ENCODE assay signal across 10 mouse cellular contexts in the genomic region with DNA sequence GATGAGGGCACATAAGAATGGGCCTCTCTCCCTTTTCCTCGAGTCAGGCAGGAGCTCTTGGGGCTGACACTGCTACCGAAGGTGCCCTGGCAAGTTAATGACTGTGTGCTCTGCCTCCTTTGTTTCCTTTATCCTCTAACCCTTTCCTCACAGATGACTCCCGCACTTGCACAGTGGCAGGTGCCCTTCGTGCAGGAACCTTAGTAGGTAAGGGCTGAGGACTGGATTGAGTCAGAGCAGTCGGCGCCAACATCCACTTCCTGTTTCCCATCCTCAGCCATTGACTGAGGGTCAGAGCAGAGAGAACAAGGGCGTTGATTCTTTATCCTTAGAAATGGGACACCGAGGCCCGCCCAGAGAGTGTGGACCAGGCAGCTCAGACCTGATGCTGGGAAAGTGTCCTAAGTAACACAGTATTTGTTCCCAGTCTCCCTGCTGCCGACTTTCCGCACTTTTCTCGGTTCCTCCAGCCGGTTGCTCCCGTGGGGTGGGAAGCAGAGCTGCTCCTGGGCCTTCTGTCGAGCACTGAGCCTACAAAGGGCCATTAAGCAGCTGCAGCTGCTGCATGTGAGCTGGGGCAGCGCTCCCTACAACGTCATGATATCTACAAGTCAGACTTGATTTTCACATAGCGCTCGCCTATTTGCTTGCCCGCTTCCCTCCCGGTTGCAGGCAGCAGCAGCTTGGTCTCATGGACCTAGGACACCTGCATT. TPM values are rescaled to one million over a fixed set of nuclear protein-coding genes. Genes with fewer than 3 reads are reported as not detected.
DNase-seq lines count a peak whose midpoint lies in the region; ATAC-seq and TF ChIP-seq lines count a peak whose summit lies in the region.
"Had no signal": no experiment of that assay in that cellular context is flagged by ENCODE, and none has a peak within 500 bp of the region (broad histone marks: within the 10 kb centered on the region; RNA-seq: fewer than 3 reads in every experiment).

No protein-coding gene starts in this region.

- no peak overlapping the region for H3K4me2 ChIP-seq in midbrain, embryonic 16.5 days (ENCODE audit: low read length)

- peaks cover 49% of the 10 kb centered on the region for H3K27me3 ChIP-seq in midbrain, embryonic 16.5 days (ENCODE audit: control insufficient read depth, insufficient read depth, low read depth, low read length)

- H3K4me3 ChIP-seq in layer of hippocampus, adult 2 months = no peak overlapping the region
- H3K4me3 ChIP-seq in midbrain, embryonic 16.5 days (ENCODE audit: low read depth, low read length) = no peak overlapping the region
- H3K4me3 ChIP-seq: embryonic facial prominence, embryonic 12.5 days had no signal

- H3K36me3 ChIP-seq in midbrain, embryonic 16.5 days (ENCODE audit: control insufficient read depth, insufficient read depth, low read length) = no peaks in the 10 kb centered on the region
- H3K36me3 ChIP-seq: embryonic facial prominence, embryonic 12.5 days had no signal

- no peak for ATAC-seq in midbrain, embryonic 16.5 days

- H3K9ac ChIP-seq in midbrain, embryonic 16.5 days (ENCODE audit: low read depth, low read length) = peak overlapping the region; percentile 20; the same call in 1 of the 2 replicates
- H3K9ac ChIP-seq: embryonic facial prominence, embryonic 12.5 days had no signal

- H3K4me1 ChIP-seq in midbrain, embryonic 16.5 days (ENCODE audit: control insufficient read depth, insufficient read depth, low read length) = peaks cover 9% of the 10 kb centered on the region

- 31% methylated on average over 21 of the region's 21 CpGs for WGBS in midbrain, embryonic 16.5 days

- DNase-seq in layer of hippocampus, adult 2 months (ENCODE audit: low spot score in 2 of 2) = no peak
- DNase-seq in layer of hippocampus, postnatal 10 days (ENCODE audit: low spot score in 2 of 2) = no peak
- peak; percentile 64 for DNase-seq in ZHBTc4 (ENCODE audit: low read depth, low spot score)
- peak; percentile 35 for DNase-seq in induced T-regulatory cell, adult 2 months (ENCODE audit: low read depth)
- no peak for DNase-seq in cerebellum, postnatal 14 days
- no peak for DNase-seq in adrenal gland, adult (ENCODE audit: inconsistent age in 2 of 2, low spot score in 1 of 2)

- TF ChIP-seq CTCF in layer of hippocampus, adult 2 months (conservative IDR thresholded peaks at IDR 0.05) = no peak

- H3K27ac ChIP-seq in layer of hippocampus, adult 2 months = peak overlapping the region; percentile 87
- H3K27ac ChIP-seq in midbrain, embryonic 16.5 days (ENCODE audit: low read length) = no peak overlapping the region
- H3K27ac ChIP-seq: embryonic facial prominence, embryonic 12.5 days had no signal

- H3K9me3 ChIP-seq in midbrain, embryonic 16.5 days (replicated peaks; ENCODE audit: control insufficient read depth, low read length, poor library complexity, severe bottlenecking) = no peaks in the 10 kb centered on the region
- H3K9me3 ChIP-seq: embryonic facial prominence, embryonic 12.5 days had no signal

RNA-seq across cellular contexts. Expression of gene Mt1, which starts 8.6 kb away (rescaled TPM):
- 100 to 1,000 TPM; 636 to 650 TPM for total RNA-seq in layer of hippocampus, adult 2 months (2021)
- total RNA-seq in layer of hippocampus, postnatal 10 days (2021) = 100 to 1,000 TPM; 223 to 273 TPM
- 51.8 and 86.0 TPM in 2 replicates for polyA plus RNA-seq in midbrain, embryonic 16.5 days (2015; fragmentation: Nextera tagmentation; extraction: Ambion mirVana)

RNA-seq across cellular contexts. Expression of gene Mt2, which starts 15.0 kb away (rescaled TPM):
- total RNA-seq in layer of hippocampus, adult 2 months (2021) = 100 to 1,000 TPM; 545 to 546 TPM
- 100 to 1,000 TPM; 187 to 290 TPM for total RNA-seq in layer of hippocampus, postnatal 10 days (2021)
- 11.5 and 17.9 TPM in 2 replicates for polyA plus RNA-seq in midbrain, embryonic 16.5 days (2015; fragmentation: Nextera tagmentation; extraction: Ambion mirVana)

RNA-seq across cellular contexts. Expression of gene Nup93, which starts 26.9 kb away (rescaled TPM):
- total RNA-seq in layer of hippocampus, adult 2 months (2021) = 10 to 100 TPM; 62.9 to 66.3 TPM
- 10 to 100 TPM; 53.0 to 53.9 TPM for total RNA-seq in layer of hippocampus, postnatal 10 days (2021)
- 58.6 and 59.1 TPM in 2 replicates for polyA plus RNA-seq in midbrain, embryonic 16.5 days (2015; fragmentation: Nextera tagmentation; extraction: Ambion mirVana)

RNA-seq across cellular contexts. Expression of gene Mt3, which starts 35.0 kb away (rescaled TPM):
- total RNA-seq in layer of hippocampus, adult 2 months (2021) = 1,000 to 10,000 TPM; 1,175 to 1,192 TPM
- total RNA-seq in layer of hippocampus, postnatal 10 days (2021) = 100 to 1,000 TPM; 758 to 903 TPM
- polyA plus RNA-seq in midbrain, embryonic 16.5 days (2015; fragmentation: Nextera tagmentation; extraction: Ambion mirVana) = 141 and 227 TPM in 2 replicates

RNA-seq across cellular contexts. Expression of gene Mt4, which starts 50.4 kb away (rescaled TPM):
- not detected for total RNA-seq in layer of hippocampus, adult 2 months (2021)
- not detected for total RNA-seq in layer of hippocampus, postnatal 10 days (2021)
- not detected in 2 replicates for polyA plus RNA-seq in midbrain, embryonic 16.5 days (2015; fragmentation: Nextera tagmentation; extraction: Ambion mirVana)
- total RNA-seq: left cerebral cortex, adult 8-10 months had no signal
- polyA plus RNA-seq: embryonic facial prominence, embryonic 12.5 days; heart, postnatal 0 days had no signal

Comparison
In these comparisons a context has a peak if more than half of its experiments do, and no peak if none do; other contexts are left out.
1. DNase-seq: peak in ZHBTc4 (single experiment) and induced T-regulatory cell, adult 2 months (single experiment); none in layer of hippocampus, adult 2 months (0 of 2), layer of hippocampus, postnatal 10 days (0 of 2), cerebellum, postnatal 14 days (0 of 2) and adrenal gland, adult (0 of 2).